Mouse (Mus musculus): ENCODE results near the gene Ust.

GRCm38 (mm10) chr10:8185586-8185985 is 333.0 kb downstream of the Ust start:
- TF ChIP-seq CTCF (IDR thresholded peaks at IDR 0.05; ENCODE audit: low read depth, low read length) (no peak), GATA1 (IDR thresholded peaks at IDR 0.05; ENCODE audit: borderline replicate concordance, low read length) (no peak), POLR2AphosphoS5 (IDR thresholded peaks at IDR 0.05; ENCODE audit: insufficient replicate concordance, low read depth, low read length) (no peak)

All from G1E (cell line).